Mouse (Mus musculus) heart, postnatal 36 days (tissue): ENCODE measurements at regions not wholly inside any gene's neighbourhood (a gene's known extent, or its start where the extent isn't known, plus 50 kb on each side); places are given as distances from the start of the nearest gene placed in this dataset.

Source experiments
- DNase-seq, 2 experiments: peaks; one replicate each; pipeline ENCODE4 v3.0.0; 2021 to 2022
- intact Hi-C: fragments of 180-260 bp; cut with DNase I; formaldehyde crosslinking; loops from one replicate; pipeline ENCODE4 v1.15.1; 2025

- DNase-seq: peak; percentile 18 to 33
- intact Hi-C loops: no loop called here
These were observed 111.2 kb upstream of the Parp11 start for GRCm38 (mm10) chr6:127335462-127335886.

- intact Hi-C loops: no loop called here
- no peak for DNase-seq
These were observed 110.5 kb upstream of the Parp11 start for GRCm38 (mm10) chr6:127335996-127336660.

GRCm38 (mm10) chr6:127336681-127337397 lies 109.8 kb upstream of the Parp11 start:
- intact Hi-C loops: no loop called here
- DNase-seq: no peak

- DNase-seq: no peak
These were observed 109.2 kb upstream of the Parp11 start for GRCm38 (mm10) chr6:127337398-127337871.

GRCm38 (mm10) chr6:127338412-127338811 lies 108.2 kb upstream of the Parp11 start:
- intact Hi-C loops: no loop called here
- DNase-seq: no peak

More at GRCm38 (mm10) chr6:127337398-127337871, 109.2 kb upstream of the Parp11 start:
- intact Hi-C loops: no loop called here

- DNase-seq: no peak
- intact Hi-C loops: no loop called here
These were observed 105.0 kb upstream of the Parp11 start for GRCm38 (mm10) chr6:127341604-127342003.

GRCm38 (mm10) chr6:127348770-127349409 lies 97.8 kb upstream of the Parp11 start:
- intact Hi-C loops: no loop called here
- DNase-seq: no peak

GRCm38 (mm10) chr6:127349479-127350110 lies 97.0 kb upstream of the Parp11 start:
- intact Hi-C loops: no loop called here
- DNase-seq: no peak

- no peak for DNase-seq
- intact Hi-C loops: no loop called here
These were observed 94.9 kb upstream of the Parp11 start for GRCm38 (mm10) chr6:127351691-127352090.

- DNase-seq: no peak
- intact Hi-C loops: loop anchor here (5.0 kb wide), 1 partner anchor 398 kb away; no protein-coding TSS in a partner anchor
These were observed 91.5 kb upstream of the Parp11 start for GRCm38 (mm10) chr6:127355112-127355511.

GRCm38 (mm10) chr6:127356442-127356841 lies 90.2 kb upstream of the Parp11 start:
- DNase-seq: no peak
- intact Hi-C loops: loop anchor here (5.0 kb wide), 1 partner anchor 399 kb away; no protein-coding TSS in a partner anchor

GRCm38 (mm10) chr6:127358805-127359204 lies 87.8 kb upstream of the Parp11 start:
- intact Hi-C loops: loop anchor here (1.0 to 5.0 kb wide), 4 partner anchors 34 to 402 kb away; no protein-coding TSS in a partner anchor
- DNase-seq: no peak

GRCm38 (mm10) chr6:127359391-127359874 lies 87.2 kb upstream of the Parp11 start:
- intact Hi-C loops: loop anchor here (1.0 to 5.0 kb wide), 4 partner anchors 34 to 402 kb away; no protein-coding TSS in a partner anchor

GRCm38 (mm10) chr6:127362166-127362565 lies 84.5 kb upstream of the Parp11 start:
- intact Hi-C loops: no loop called here
- DNase-seq: no peak

More at GRCm38 (mm10) chr6:127359391-127359874, 87.2 kb upstream of the Parp11 start:
- DNase-seq: peak; percentile 73 to 85

- DNase-seq: no peak
- intact Hi-C loops: no loop called here
These were observed 83.5 kb upstream of the Parp11 start for GRCm38 (mm10) chr6:127362966-127363752.

GRCm38 (mm10) chr6:127363871-127364590 lies 82.6 kb upstream of the Parp11 start:
- intact Hi-C loops: no loop called here
- DNase-seq: no peak

GRCm38 (mm10) chr6:127364591-127365187 lies 82.0 kb upstream of the Parp11 start:
- intact Hi-C loops: no loop called here
- no peak for DNase-seq

GRCm38 (mm10) chr6:127365246-127365645 lies 81.4 kb upstream of the Parp11 start:
- intact Hi-C loops: no loop called here

GRCm38 (mm10) chr6:127365651-127366050 lies 81.0 kb upstream of the Parp11 start:
- no peak for DNase-seq
- intact Hi-C loops: no loop called here

More at GRCm38 (mm10) chr6:127365246-127365645, 81.4 kb upstream of the Parp11 start:
- DNase-seq: no peak
